10 mouse cellular contexts compared by ENCODE assay signal in genomic region chr10:120721956-120722532, GRCm38 (mm10).
DNase-seq lines count a peak whose midpoint lies in the region; ATAC-seq and TF ChIP-seq lines count a peak whose summit lies in the region.
"Had no signal": no experiment of that assay in that cellular context is flagged by ENCODE, and none has a peak within 500 bp of the region (broad histone marks: within the 10 kb centered on the region; RNA-seq: fewer than 3 reads in every experiment).

No protein-coding gene starts in this region.

- H3K4me3 ChIP-seq in heart, embryonic 13.5 days: peak overlapping the region; percentile 49
- no peak overlapping the region for H3K4me3 ChIP-seq in heart, adult 2 months
- peak overlapping the region; percentile 53 for H3K4me3 ChIP-seq in embryonic facial prominence, embryonic 10.5 days
- H3K4me3 ChIP-seq in hindbrain, embryonic 15.5 days: peak overlapping the region; percentile 36
- peak overlapping the region; percentile 31 for H3K4me3 ChIP-seq in midbrain, embryonic 14.5 days (replicated peaks; ENCODE audit: low read depth, low read length)

- no peaks in the 10 kb centered on the region for H3K79me2 ChIP-seq in heart, adult 2 months (replicated peaks; ENCODE audit: control insufficient read depth, insufficient read depth, low read length)

- no peak for TF ChIP-seq POLR2A in heart, adult 2 months (IDR thresholded peaks at IDR 0.05; ENCODE audit: insufficient read depth, low read depth, low read length)

- TF ChIP-seq CTCF in heart, adult 2 months (IDR thresholded peaks at IDR 0.05): no peak

- H3K27ac ChIP-seq in heart, embryonic 13.5 days (replicated peaks): no peak overlapping the region
- H3K27ac ChIP-seq in heart, adult 2 months: no peak overlapping the region
- H3K27ac ChIP-seq in embryonic facial prominence, embryonic 10.5 days (replicated peaks): peak overlapping the region; percentile 45
- no peak overlapping the region for H3K27ac ChIP-seq in hindbrain, embryonic 15.5 days (replicated peaks)
- no peak overlapping the region for H3K27ac ChIP-seq in midbrain, embryonic 14.5 days (replicated peaks; ENCODE audit: low read depth, low read length)

- WGBS in heart, embryonic 13.5 days: 8% methylated on average over 15 of the region's 15 CpGs
- 11% methylated on average over 15 of the region's 15 CpGs for WGBS in heart, adult 2 months
- WGBS in embryonic facial prominence, embryonic 10.5 days: 1% methylated on average over 15 of the region's 15 CpGs
- 2% methylated on average over 15 of the region's 15 CpGs for WGBS in hindbrain, embryonic 15.5 days
- 2% methylated on average over 15 of the region's 15 CpGs for WGBS in midbrain, embryonic 14.5 days

- no peaks in the 10 kb centered on the region for H3K36me3 ChIP-seq in heart, embryonic 13.5 days
- no peaks in the 10 kb centered on the region for H3K36me3 ChIP-seq in heart, adult 2 months (ENCODE audit: control insufficient read depth, insufficient read depth, low read length)
- H3K36me3 ChIP-seq in embryonic facial prominence, embryonic 10.5 days (replicated peaks): no peaks in the 10 kb centered on the region
- H3K36me3 ChIP-seq in hindbrain, embryonic 15.5 days: no peaks in the 10 kb centered on the region
- H3K36me3 ChIP-seq in midbrain, embryonic 14.5 days (ENCODE audit: control insufficient read depth, insufficient read depth, low read length): no peaks in the 10 kb centered on the region

- no peak for TF ChIP-seq EP300 in heart, adult 2 months (IDR thresholded peaks at IDR 0.05; ENCODE audit: insufficient read depth, low read depth, low read length)

- peak overlapping the region; percentile 67 for H3K9ac ChIP-seq in heart, embryonic 13.5 days
- H3K9ac ChIP-seq in heart, adult 2 months (ENCODE audit: low read depth, low read length): no peak overlapping the region
- H3K9ac ChIP-seq in hindbrain, embryonic 15.5 days: peak overlapping the region; percentile 14; the same call in 1 of the 2 replicates
- H3K9ac ChIP-seq in midbrain, embryonic 14.5 days (replicated peaks; ENCODE audit: low read length): peak overlapping the region; percentile 36; the same call in 1 of the 2 replicates

- peaks cover 28% of the 10 kb centered on the region for H3K4me1 ChIP-seq in heart, embryonic 13.5 days
- no peaks in the 10 kb centered on the region for H3K4me1 ChIP-seq in heart, adult 2 months (ENCODE audit: control insufficient read depth, insufficient read depth, low read length)
- peaks cover 58% of the 10 kb centered on the region for H3K4me1 ChIP-seq in embryonic facial prominence, embryonic 10.5 days
- H3K4me1 ChIP-seq in hindbrain, embryonic 15.5 days (replicated peaks): peaks cover 11% of the 10 kb centered on the region
- peaks cover 10% of the 10 kb centered on the region for H3K4me1 ChIP-seq in midbrain, embryonic 14.5 days (ENCODE audit: control insufficient read depth, insufficient read depth, low read length)

- peaks cover 27% of the 10 kb centered on the region for H3K27me3 ChIP-seq in heart, embryonic 13.5 days (replicated peaks)
- H3K27me3 ChIP-seq in heart, adult 2 months (ENCODE audit: control insufficient read depth, insufficient read depth, low read length): peaks cover 2% of the 10 kb centered on the region; the same call in 1 of the 2 replicates
- H3K27me3 ChIP-seq in embryonic facial prominence, embryonic 10.5 days (replicated peaks; ENCODE audit: low read depth, poor library complexity, severe bottlenecking): peaks cover 27% of the 10 kb centered on the region
- H3K27me3 ChIP-seq in hindbrain, embryonic 15.5 days: peaks cover 25% of the 10 kb centered on the region
- peaks cover 35% of the 10 kb centered on the region for H3K27me3 ChIP-seq in midbrain, embryonic 14.5 days (ENCODE audit: control insufficient read depth, insufficient read depth, low read length)

- no peak for ATAC-seq in heart, embryonic 13.5 days (ENCODE audit: extremely low read depth, insufficient number of reproducible peaks, low FRiP score, low TSS enrichment)
- ATAC-seq in hindbrain, embryonic 15.5 days (ENCODE audit: low FRiP score, low read depth): no peak
- ATAC-seq in midbrain, embryonic 14.5 days (ENCODE audit: low FRiP score, low TSS enrichment): no peak
- no peak for ATAC-seq in erythroid progenitor cell, adult 5-6 weeks (replicated peaks; ENCODE audit: low FRiP score, poor library complexity, severe bottlenecking)
- ATAC-seq in inflammation-experienced regulatory T-cells, adult 6 months: no peak

- no peaks in the 10 kb centered on the region for H3K9me3 ChIP-seq in heart, embryonic 13.5 days
- H3K9me3 ChIP-seq in embryonic facial prominence, embryonic 10.5 days: no peaks in the 10 kb centered on the region
- H3K9me3 ChIP-seq in hindbrain, embryonic 15.5 days: no peaks in the 10 kb centered on the region
- H3K9me3 ChIP-seq in midbrain, embryonic 14.5 days (ENCODE audit: control insufficient read depth, low read length): no peaks in the 10 kb centered on the region

- H3K4me2 ChIP-seq in heart, embryonic 13.5 days: peak overlapping the region; percentile 72
- peak overlapping the region; percentile 73 for H3K4me2 ChIP-seq in hindbrain, embryonic 15.5 days
- peak overlapping the region; percentile 53 for H3K4me2 ChIP-seq in midbrain, embryonic 14.5 days (ENCODE audit: low read length)

- intact Hi-C loops in heart, adult 2 months (cut with DNase I): no loop called here

- no peak for DNase-seq in heart, adult 2 months
- peak; percentile 53 for DNase-seq in embryonic facial prominence, embryonic 10.5 days (ENCODE audit: low spot score)
- DNase-seq in midbrain, embryonic 14.5 days: peak; percentile 58
- DNase-seq in cerebellum, postnatal 10 days: no peak
- DNase-seq: cerebellum, adult 11-12 months; gastrocnemius, postnatal 14 days had no signal

Comparison
In these comparisons a context has a peak if more than half of its experiments do, and no peak if none do; other contexts are left out.
1. DNase-seq: peak in embryonic facial prominence, embryonic 10.5 days (single experiment) and midbrain, embryonic 14.5 days (single experiment); none in heart, adult 2 months (0 of 2) and cerebellum, postnatal 10 days (0 of 2).
2. Peak in every context shown above with its lines, with median percentiles within 50 percentile points of each other: H3K4me2 ChIP-seq.